Mouse (Mus musculus): ENCODE results near the gene Evi5l. TPM values are rescaled to one million over a fixed set of nuclear protein-coding genes. Genes with fewer than 3 reads are reported as not detected.

Gene Evi5l
- polyA plus RNA-seq, 1 experiment, result 83.7 TPM

DNA sequence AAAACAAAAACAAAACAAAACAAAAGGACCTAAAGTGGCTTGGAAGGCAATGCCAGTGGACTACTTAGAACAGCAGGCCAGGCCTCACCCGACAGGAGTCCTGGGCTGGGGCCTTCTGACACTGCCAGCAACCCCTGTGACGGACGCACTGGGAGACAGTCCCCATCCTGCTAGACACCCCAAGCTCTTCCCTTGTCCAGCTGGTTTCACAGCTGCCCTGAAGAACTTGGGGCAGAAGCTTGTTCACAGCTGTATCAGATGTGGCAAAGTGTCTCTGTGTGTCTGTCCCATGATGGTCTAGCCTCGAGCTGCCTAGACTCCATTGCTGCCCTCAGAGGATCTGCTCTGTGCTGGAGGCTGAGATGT, 93.4 kb downstream of the Evi5l start:
- no peak for DNase-seq (ENCODE audit: extremely low spot score in 1 of 2, low spot score in 1 of 2)

Other genes with a start within 250 kb of the Evi5l start
- 0.34 TPM in 1 of 2 replicates, not detected in the other for gene Cd209b, start 239.7 kb upstream of the Evi5l start, polyA plus RNA-seq (2012; rRNA removed)
- gene Cd209c, start 211.8 kb upstream of the Evi5l start, polyA plus RNA-seq (2012; rRNA removed), result 0.42 and 0.46 TPM in 2 replicates
- gene Cd209f, start 60.7 kb upstream of the Evi5l start, polyA plus RNA-seq (2012; rRNA removed), result 0.48 and 1.4 TPM in 2 replicates
- gene Cd209g, start 32.5 kb upstream of the Evi5l start, polyA plus RNA-seq (2012; rRNA removed), result 0.38 and 0.58 TPM in 2 replicates
- 17.4 and 18.3 TPM in 2 replicates for gene Prr36, start 50.9 kb downstream of the Evi5l start, polyA plus RNA-seq (2012; rRNA removed)
- 0.02 TPM in 2 replicates for gene Lrrc8e, start 60.3 kb downstream of the Evi5l start, polyA plus RNA-seq (2012; rRNA removed)
- 67.1 and 68.3 TPM in 2 replicates for gene Map2k7, start 72.2 kb downstream of the Evi5l start, polyA plus RNA-seq (2012; rRNA removed)
- gene Gm49320, start 72.3 kb downstream of the Evi5l start, polyA plus RNA-seq (2012; rRNA removed), result 6.1 and 6.3 TPM in 2 replicates
- gene Tgfbr3l, start 81.6 kb downstream of the Evi5l start, polyA plus RNA-seq (2012; rRNA removed), result 37.1 and 54.6 TPM in 2 replicates
- gene Snapc2, start 86.5 kb downstream of the Evi5l start, polyA plus RNA-seq (2012; rRNA removed), result 45.3 and 48.2 TPM in 2 replicates
- gene Ctxn1, start 92.7 kb downstream of the Evi5l start, polyA plus RNA-seq (2012; rRNA removed), result 883 and 1,085 TPM in 2 replicates
- gene Timm44, start 109.3 kb downstream of the Evi5l start, polyA plus RNA-seq (2012; rRNA removed), result 111 and 131 TPM in 2 replicates
- 22.4 and 23.6 TPM in 2 replicates for gene Ccl25, start 158.6 kb downstream of the Evi5l start, polyA plus RNA-seq (2012; rRNA removed)
- 39.9 and 40.2 TPM in 2 replicates for gene Elavl1, start 158.8 kb downstream of the Evi5l start, polyA plus RNA-seq (2012; rRNA removed)